Mouse (Mus musculus): Measurements from ENCODE around the gene Galnt3. TPM values are rescaled to one million over a fixed set of nuclear protein-coding genes. Genes with fewer than 3 reads are reported as not detected.

Gene Galnt3
- polyA plus RNA-seq, 2 experiments = 4.1 to 5.6 TPM

- Histone ChIP-seq H3K36me3 (ENCODE audit: control insufficient read depth, insufficient read depth, low read length) (no peaks in the 10 kb centered on the region), H3K27me3 (ENCODE audit: control insufficient read depth, insufficient read depth, low read length) (no peaks in the 10 kb centered on the region), H3K9ac (ENCODE audit: low read depth, low read length, severe bottlenecking) (no peak overlapping the region), H3K4me1 (ENCODE audit: control insufficient read depth, insufficient read depth, low read length) (no peaks in the 10 kb centered on the region), H3K4me2 (replicated peaks; ENCODE audit: low read depth, low read length, severe bottlenecking) (no peak overlapping the region), H3K4me3 (replicated peaks; ENCODE audit: low read length) (no peak overlapping the region), H3K27ac (replicated peaks; ENCODE audit: low read depth, low read length) (no peak overlapping the region), H3K9me3 (ENCODE audit: control insufficient read depth, low read length) (no peaks in the 10 kb centered on the region)
- no peak for ATAC-seq (ENCODE audit: low FRiP score, low read depth)
- no peak for DNase-seq (ENCODE audit: low spot score)
- 73% methylated on average over 8 of the region's 8 CpGs for WGBS
- no peak for TF ChIP-seq POLR2A (IDR thresholded peaks at IDR 0.05; ENCODE audit: borderline replicate concordance, extremely low read depth, insufficient read depth, insufficient read length)
These were observed 7.2 kb upstream of the Galnt3 start for GRCm38 (mm10) chr2:66131862-66132544.

GRCm38 (mm10) chr2:66128941-66129340, 4.1 kb upstream of the Galnt3 start:
- Histone ChIP-seq H3K27me3 (ENCODE audit: control insufficient read depth, insufficient read depth, low read length) (peaks cover 19% of the 10 kb centered on the region; the same call in 1 of the 2 replicates), H3K9ac (ENCODE audit: low read depth, low read length, severe bottlenecking) (no peak overlapping the region), H3K4me1 (ENCODE audit: control insufficient read depth, insufficient read depth, low read length) (peaks cover 2% of the 10 kb centered on the region; the same call in 1 of the 2 replicates), H3K36me3 (ENCODE audit: control insufficient read depth, insufficient read depth, low read length) (no peaks in the 10 kb centered on the region), H3K4me2 (replicated peaks; ENCODE audit: low read depth, low read length, severe bottlenecking) (no peak overlapping the region), H3K4me3 (replicated peaks; ENCODE audit: low read length) (no peak overlapping the region), H3K9me3 (ENCODE audit: control insufficient read depth, low read length) (no peaks in the 10 kb centered on the region), H3K27ac (replicated peaks; ENCODE audit: low read depth, low read length) (no peak overlapping the region)
- DNase-seq (ENCODE audit: low spot score) (no peak), ATAC-seq (ENCODE audit: low FRiP score, low read depth) (no peak)
- WGBS = 85% methylated on average over 2 of the region's 2 CpGs
- no peak for TF ChIP-seq POLR2A (IDR thresholded peaks at IDR 0.05; ENCODE audit: borderline replicate concordance, extremely low read depth, insufficient read depth, insufficient read length)

- no peak overlapping the region for H3K4me3 ChIP-seq (replicated peaks; ENCODE audit: low read length)
- no peaks in the 10 kb centered on the region for H3K36me3 ChIP-seq (ENCODE audit: control insufficient read depth, insufficient read depth, low read length)
- DNase-seq (ENCODE audit: low spot score) = no peak
- no peak overlapping the region for H3K4me2 ChIP-seq (replicated peaks; ENCODE audit: low read depth, low read length, severe bottlenecking)
- peaks cover 22% of the 10 kb centered on the region; the same call in 1 of the 2 replicates for H3K27me3 ChIP-seq (ENCODE audit: control insufficient read depth, insufficient read depth, low read length)
- H3K4me1 ChIP-seq (ENCODE audit: control insufficient read depth, insufficient read depth, low read length) = peaks cover 5% of the 10 kb centered on the region; the same call in 1 of the 2 replicates
- no peaks in the 10 kb centered on the region for H3K9me3 ChIP-seq (ENCODE audit: control insufficient read depth, low read length)
- no peak overlapping the region for H3K9ac ChIP-seq (ENCODE audit: low read depth, low read length, severe bottlenecking)
- WGBS = 64% methylated on average over 1 of the region's 1 CpGs
- TF ChIP-seq POLR2A (IDR thresholded peaks at IDR 0.05; ENCODE audit: borderline replicate concordance, extremely low read depth, insufficient read depth, insufficient read length) = no peak
- ATAC-seq (ENCODE audit: low FRiP score, low read depth) = no peak
- H3K27ac ChIP-seq (replicated peaks; ENCODE audit: low read depth, low read length) = no peak overlapping the region
These were observed 2.7 kb upstream of the Galnt3 start for GRCm38 (mm10) chr2:66127541-66127940.

GRCm38 (mm10) chr2:66126936-66127335, 2.1 kb upstream of the Galnt3 start:
- ATAC-seq (ENCODE audit: low FRiP score, low read depth) (no peak), DNase-seq (ENCODE audit: low spot score) (no peak)
- Histone ChIP-seq H3K4me3 (replicated peaks; ENCODE audit: low read length) (no peak overlapping the region), H3K4me1 (ENCODE audit: control insufficient read depth, insufficient read depth, low read length) (peaks cover 5% of the 10 kb centered on the region; the same call in 1 of the 2 replicates), H3K27ac (replicated peaks; ENCODE audit: low read depth, low read length) (no peak overlapping the region), H3K36me3 (ENCODE audit: control insufficient read depth, insufficient read depth, low read length) (no peaks in the 10 kb centered on the region), H3K9me3 (ENCODE audit: control insufficient read depth, low read length) (no peaks in the 10 kb centered on the region), H3K9ac (ENCODE audit: low read depth, low read length, severe bottlenecking) (no peak overlapping the region), H3K4me2 (replicated peaks; ENCODE audit: low read depth, low read length, severe bottlenecking) (no peak overlapping the region), H3K27me3 (ENCODE audit: control insufficient read depth, insufficient read depth, low read length) (peaks cover 22% of the 10 kb centered on the region; the same call in 1 of the 2 replicates)
- no peak for TF ChIP-seq POLR2A (IDR thresholded peaks at IDR 0.05; ENCODE audit: borderline replicate concordance, extremely low read depth, insufficient read depth, insufficient read length)
- WGBS = 90% methylated on average over 4 of the region's 4 CpGs

- under 1% methylated on average over 33 of the region's 57 CpGs for WGBS
These were observed 821 bp downstream of the Galnt3 start for GRCm38 (mm10) chr2:66123756-66124589.

More at GRCm38 (mm10) chr2:66123756-66124589, 821 bp downstream of the Galnt3 start:
- H3K4me1 ChIP-seq (ENCODE audit: control insufficient read depth, insufficient read depth, low read length) = peaks cover 5% of the 10 kb centered on the region; the same call in 1 of the 2 replicates
- H3K9ac ChIP-seq (ENCODE audit: low read depth, low read length, severe bottlenecking) = peak overlapping the region; percentile 58
- no peak for TF ChIP-seq POLR2A (IDR thresholded peaks at IDR 0.05; ENCODE audit: borderline replicate concordance, extremely low read depth, insufficient read depth, insufficient read length)
- H3K27me3 ChIP-seq (ENCODE audit: control insufficient read depth, insufficient read depth, low read length) = peaks cover 22% of the 10 kb centered on the region; the same call in 1 of the 2 replicates
- no peaks in the 10 kb centered on the region for H3K9me3 ChIP-seq (ENCODE audit: control insufficient read depth, low read length)
- H3K4me3 ChIP-seq (replicated peaks; ENCODE audit: low read length) = peak overlapping the region; percentile 68
- no peaks in the 10 kb centered on the region for H3K36me3 ChIP-seq (ENCODE audit: control insufficient read depth, insufficient read depth, low read length)
- no peak overlapping the region for H3K27ac ChIP-seq (replicated peaks; ENCODE audit: low read depth, low read length)
- peak overlapping the region; percentile 100 for H3K4me2 ChIP-seq (replicated peaks; ENCODE audit: low read depth, low read length, severe bottlenecking)
- DNase-seq (ENCODE audit: low spot score) (no peak), ATAC-seq (ENCODE audit: low FRiP score, low read depth) (no peak; the same call in 1 of the 2 replicates)
